In genomic region chr1:4671237-4672019, GRCm38 (mm10) we compare ENCODE assay signal across 8 mouse cellular contexts.
A peak's percentile ranks its signal among the peaks of the same experiment; 100 is the strongest.
DNase-seq lines count a peak whose midpoint lies in the region; ATAC-seq and TF ChIP-seq lines count a peak whose summit lies in the region.

No protein-coding gene starts in this region.

- no peak overlapping the region for H3K27ac ChIP-seq in midbrain, embryonic 13.5 days
- H3K27ac ChIP-seq in midbrain, embryonic 16.5 days (ENCODE audit: low read length) = no peak overlapping the region
- H3K27ac ChIP-seq in kidney, adult 2 months (ENCODE audit: insufficient read depth, low read depth, low read length) = peak overlapping the region; percentile 50; the same call in 1 of the 2 replicates
- no peak overlapping the region for H3K27ac ChIP-seq in stomach, embryonic 15.5 days

- no peaks in the 10 kb centered on the region for H3K9me3 ChIP-seq in midbrain, embryonic 13.5 days
- no peaks in the 10 kb centered on the region for H3K9me3 ChIP-seq in midbrain, embryonic 16.5 days (replicated peaks; ENCODE audit: control insufficient read depth, low read length, poor library complexity, severe bottlenecking)
- H3K9me3 ChIP-seq in stomach, embryonic 15.5 days = no peaks in the 10 kb centered on the region

- no peaks in the 10 kb centered on the region for H3K27me3 ChIP-seq in midbrain, embryonic 13.5 days
- no peaks in the 10 kb centered on the region for H3K27me3 ChIP-seq in midbrain, embryonic 16.5 days (ENCODE audit: control insufficient read depth, insufficient read depth, low read depth, low read length)
- no peaks in the 10 kb centered on the region for H3K27me3 ChIP-seq in kidney, adult 2 months (replicated peaks; ENCODE audit: control insufficient read depth, insufficient read depth, low read length)
- H3K27me3 ChIP-seq in stomach, embryonic 15.5 days (replicated peaks) = no peaks in the 10 kb centered on the region

- no peak overlapping the region for H3K9ac ChIP-seq in midbrain, embryonic 13.5 days (replicated peaks)
- H3K9ac ChIP-seq in midbrain, embryonic 16.5 days (ENCODE audit: low read depth, low read length) = no peak overlapping the region
- no peak overlapping the region for H3K9ac ChIP-seq in stomach, embryonic 15.5 days

- WGBS in midbrain, embryonic 13.5 days = 67% methylated on average over 1 of the region's 1 CpGs
- 54% methylated on average over 1 of the region's 1 CpGs for whole genome bisulfite sequencing in midbrain, embryonic 16.5 days
- 12% methylated on average over 1 of the region's 1 CpGs for WGBS in kidney, adult 2 months
- 13% methylated on average over 1 of the region's 1 CpGs for WGBS in stomach, embryonic 15.5 days

- 0 out of 2 replicates have a peak, but pooled peaks have one; percentile 20 for ATAC-seq in midbrain, embryonic 13.5 days
- no peak for ATAC-seq in midbrain, embryonic 16.5 days
- ATAC-seq in stomach, embryonic 15.5 days (ENCODE audit: insufficient read depth, low FRiP score, low read depth) = peak; percentile 7; the same call in 1 of the 2 replicates

- H3K4me1 ChIP-seq in midbrain, embryonic 13.5 days (replicated peaks) = no peaks in the 10 kb centered on the region
- no peaks in the 10 kb centered on the region for H3K4me1 ChIP-seq in midbrain, embryonic 16.5 days (ENCODE audit: control insufficient read depth, insufficient read depth, low read length)
- peaks cover 6% of the 10 kb centered on the region; the same call in 1 of the 2 replicates for H3K4me1 ChIP-seq in kidney, adult 2 months (ENCODE audit: control insufficient read depth, insufficient read depth, low read length)
- H3K4me1 ChIP-seq in stomach, embryonic 15.5 days = no peaks in the 10 kb centered on the region

- no peak overlapping the region for H3K4me3 ChIP-seq in midbrain, embryonic 13.5 days (replicated peaks)
- H3K4me3 ChIP-seq in midbrain, embryonic 16.5 days (ENCODE audit: low read depth, low read length) = no peak overlapping the region
- no peak overlapping the region for H3K4me3 ChIP-seq in kidney, adult 2 months (ENCODE audit: insufficient read depth, low read depth, low read length)
- no peak overlapping the region for H3K4me3 ChIP-seq in stomach, embryonic 15.5 days (replicated peaks)

- peak; percentile 63 for DNase-seq in adrenal gland, adult 2 months
- no peak for DNase-seq in adrenal gland, postnatal 25 days
- peak; percentile 78 for DNase-seq in kidney, adult 2 months
- DNase-seq in cerebellum, adult 18-20 months = no peak
- DNase-seq in right cerebral cortex, postnatal 10 days (ENCODE audit: low spot score in 2 of 2) = no peak

- no peak for TF ChIP-seq CTCF in kidney, adult 2 months (conservative IDR thresholded peaks at IDR 0.05; ENCODE audit: insufficient read depth, insufficient read length, low read depth, low read length)

- no peak for TF ChIP-seq POLR2A in kidney, adult 2 months (IDR thresholded peaks at IDR 0.05; ENCODE audit: low read depth, low read length)

- H3K36me3 ChIP-seq in midbrain, embryonic 13.5 days = no peaks in the 10 kb centered on the region
- H3K36me3 ChIP-seq in midbrain, embryonic 16.5 days (ENCODE audit: control insufficient read depth, insufficient read depth, low read length) = no peaks in the 10 kb centered on the region
- H3K36me3 ChIP-seq in kidney, adult 2 months (ENCODE audit: control insufficient read depth, insufficient read depth, low read length) = no peaks in the 10 kb centered on the region
- no peaks in the 10 kb centered on the region for H3K36me3 ChIP-seq in stomach, embryonic 15.5 days

- H3K4me2 ChIP-seq in midbrain, embryonic 13.5 days (replicated peaks) = no peak overlapping the region
- no peak overlapping the region for H3K4me2 ChIP-seq in midbrain, embryonic 16.5 days (ENCODE audit: low read length)
- no peak overlapping the region for H3K4me2 ChIP-seq in stomach, embryonic 15.5 days

Comparison
In these comparisons a context has a peak if more than half of its experiments do, and no peak if none do; other contexts are left out.
1. DNase-seq: peak in adrenal gland, adult 2 months (single experiment) and kidney, adult 2 months (single experiment); none in adrenal gland, postnatal 25 days (single experiment), cerebellum, adult 18-20 months (0 of 2) and right cerebral cortex, postnatal 10 days (0 of 2).